Mouse (Mus musculus) kidney, postnatal 36 days (tissue): ENCODE measurements around the gene Zfp949.
A peak's percentile ranks its signal among the peaks of the same experiment; 100 is the strongest.
"Not testable (repeated sequence)": the region's sequence is repeated elsewhere in the genome, so short reads cannot be mapped to it uniquely, and the experiment has no call there.

Source experiments
- DNase-seq, 2 experiments: peaks; one replicate each; pipeline ENCODE4 v3.0.0; 2021 to 2022; ENCODE audit warnings: mixed read lengths in 2 of 2

Gene Zfp949

GRCm38 (mm10) chr9:88545534-88545933 is 2.3 kb upstream of the Zfp949 start:
- peak; percentile 28 to 35 for DNase-seq

GRCm38 (mm10) chr9:88546166-88546565 is 1.7 kb upstream of the Zfp949 start:
- DNase-seq, result peak; percentile 52 to 66

- DNase-seq, result no peak
Observed at GRCm38 (mm10) chr9:88546657-88547056, 1.2 kb upstream of the Zfp949 start.

GRCm38 (mm10) chr9:88547270-88547669 is 550 bp upstream of the Zfp949 start:
- peak; percentile 54 to 61 for DNase-seq

- no peak for DNase-seq
Observed at GRCm38 (mm10) chr9:88548614-88548945, 760 bp downstream of the Zfp949 start.

GRCm38 (mm10) chr9:88553071-88553470 is 5.3 kb downstream of the Zfp949 start:
- DNase-seq, result no peak

- DNase-seq, result no peak
Observed at GRCm38 (mm10) chr9:88558146-88558545, 10.3 kb downstream of the Zfp949 start.

GRCm38 (mm10) chr9:88561476-88561875 is 13.7 kb downstream of the Zfp949 start:
- DNase-seq, result not testable (repeated sequence)

- not testable (repeated sequence) for DNase-seq
Observed at GRCm38 (mm10) chr9:88570471-88570870, 22.7 kb downstream of the Zfp949 start.

- not testable (repeated sequence) for DNase-seq
Observed at GRCm38 (mm10) chr9:88580591-88580990, 32.8 kb downstream of the Zfp949 start, which contains the start of gene Trim43a. TSS of gene Trim43a (plus strand) at chr9:88580891.

- DNase-seq, result not testable (repeated sequence)
Observed at GRCm38 (mm10) chr9:88593708-88594107, 45.9 kb downstream of the Zfp949 start.

GRCm38 (mm10) chr9:88599206-88600162 is 51.7 kb downstream of the Zfp949 start:
- peak; percentile 100 for DNase-seq
